Mouse (Mus musculus): ENCODE data around the gene Cks2. TPM values are rescaled to one million over a fixed set of nuclear protein-coding genes. Genes with fewer than 3 reads are reported as not detected.

Gene Cks2
- total RNA-seq, 4 experiments from 2014 or later, result 1.5 to 4.0 (median 3.0) TPM

DNA sequence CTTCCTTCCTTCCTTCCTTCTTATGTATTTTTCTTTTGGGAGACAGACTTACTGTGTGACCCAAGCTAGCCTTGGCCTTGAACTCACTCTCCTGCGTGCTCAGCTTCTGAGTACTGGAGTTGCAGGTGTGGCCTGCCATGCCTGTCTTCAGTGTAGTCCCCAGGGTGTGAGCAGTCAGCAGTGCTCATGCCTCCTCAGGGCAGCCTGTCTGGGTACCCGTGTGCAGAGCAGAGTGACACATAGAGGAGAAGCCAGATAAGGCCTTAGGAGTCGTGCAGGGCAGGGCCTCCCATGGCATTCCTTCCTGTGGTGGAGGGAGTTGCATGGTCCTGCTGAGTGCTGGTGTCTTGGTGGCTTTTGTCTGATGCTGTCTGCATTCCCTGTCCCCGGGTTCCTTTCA lies 34.3 kb downstream of the Cks2 start:
- DNase-seq (ENCODE audit: low spot score in 2 of 2), result no peak

DNA sequence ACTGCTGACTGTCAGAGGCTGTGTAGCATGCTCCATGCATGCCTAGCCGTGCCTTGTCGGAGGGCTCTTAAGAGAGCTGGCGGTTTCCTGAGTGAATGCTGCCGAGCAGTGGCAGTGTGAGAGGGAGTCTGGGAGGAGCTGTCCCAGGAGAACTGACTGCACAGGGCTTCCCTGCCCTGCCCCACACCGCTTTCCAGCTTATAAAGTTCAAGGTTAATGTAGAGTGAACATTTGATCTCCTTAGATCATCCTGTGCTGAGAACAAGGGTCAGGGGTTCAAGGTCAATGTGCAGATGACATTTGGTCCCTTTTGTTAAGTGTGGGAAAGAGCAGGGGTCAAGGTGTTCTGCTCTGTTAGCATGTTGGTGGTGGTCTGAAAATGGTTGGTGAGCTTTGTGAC lies 36.0 kb downstream of the Cks2 start:
- DNase-seq (ENCODE audit: low spot score in 2 of 2), result no peak

DNA sequence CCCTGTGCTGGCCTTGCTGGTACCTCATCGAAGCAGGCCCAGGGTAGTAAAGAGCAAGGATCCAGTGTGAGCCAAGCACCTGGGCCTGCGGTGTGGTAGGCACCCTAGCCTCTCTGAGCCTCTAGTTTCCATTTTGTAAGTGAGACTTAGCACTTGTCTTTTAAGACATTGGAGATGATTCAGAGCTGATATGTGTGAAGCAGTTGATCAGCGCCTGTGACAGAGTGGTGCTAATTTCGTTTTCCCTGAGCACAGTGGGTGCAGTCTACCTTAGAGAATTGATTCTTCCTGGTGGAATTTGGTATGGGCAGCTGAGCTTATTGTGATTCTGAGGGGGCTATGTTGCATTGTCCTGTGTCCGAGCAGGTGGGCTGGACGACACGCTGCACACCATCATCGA lies 36.6 kb downstream of the Cks2 start:
- DNase-seq (ENCODE audit: low spot score in 2 of 2), result no peak

DNA sequence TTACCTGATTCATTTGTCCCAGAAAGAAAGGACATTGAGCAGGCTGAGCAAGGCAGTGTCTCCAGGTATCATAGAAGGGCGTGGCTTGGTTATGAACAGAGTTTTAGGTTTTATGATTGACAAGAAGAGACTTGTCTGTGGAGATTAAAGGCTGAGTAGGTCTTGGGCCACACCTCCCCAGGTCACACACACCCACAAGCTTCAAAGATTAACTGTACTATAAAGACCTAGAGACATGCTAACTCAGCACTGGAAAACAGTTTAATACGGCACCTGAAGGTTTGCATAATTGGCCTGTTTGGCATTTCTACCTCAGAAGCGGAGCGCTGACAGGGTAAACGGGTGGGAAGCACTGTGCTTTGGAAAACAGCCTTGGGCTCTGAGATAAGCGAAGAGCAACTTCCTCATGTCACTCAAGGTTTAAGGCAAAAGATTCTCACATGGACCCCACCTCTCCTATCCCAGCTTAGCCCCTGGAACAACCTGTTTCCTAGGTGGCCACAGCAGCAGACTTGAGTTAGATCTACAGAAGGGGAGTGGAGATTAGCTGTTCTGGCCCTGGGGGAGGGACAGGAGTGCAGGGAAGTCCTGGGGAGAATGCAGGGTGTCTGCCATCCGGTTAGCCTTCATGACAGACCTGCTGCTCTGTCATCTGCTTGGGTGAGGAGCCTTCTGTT lies 40.4 kb downstream of the Cks2 start:
- DNase-seq (ENCODE audit: low spot score in 2 of 2), result no peak

DNA sequence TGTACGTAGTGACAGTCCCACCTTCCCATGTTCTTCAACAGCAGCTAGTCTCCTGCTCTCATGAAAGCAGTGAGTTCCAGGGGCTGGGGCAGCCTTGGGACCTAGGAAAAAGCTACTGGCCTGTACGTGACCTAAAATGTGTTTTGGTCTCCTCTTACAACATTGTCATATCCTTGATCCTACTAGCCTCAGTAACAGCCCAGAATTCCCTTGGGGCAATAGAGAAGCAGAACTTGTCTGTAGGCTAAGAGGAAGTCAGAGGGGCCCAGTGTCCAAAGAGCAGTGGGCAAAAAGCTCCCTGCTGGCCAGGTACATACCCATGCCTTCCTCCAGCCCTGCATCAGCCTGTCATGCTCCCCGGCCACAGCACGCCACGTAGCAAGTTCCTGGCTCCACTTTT lies 41.9 kb downstream of the Cks2 start:
- DNase-seq (ENCODE audit: low spot score in 2 of 2), result no peak

DNA sequence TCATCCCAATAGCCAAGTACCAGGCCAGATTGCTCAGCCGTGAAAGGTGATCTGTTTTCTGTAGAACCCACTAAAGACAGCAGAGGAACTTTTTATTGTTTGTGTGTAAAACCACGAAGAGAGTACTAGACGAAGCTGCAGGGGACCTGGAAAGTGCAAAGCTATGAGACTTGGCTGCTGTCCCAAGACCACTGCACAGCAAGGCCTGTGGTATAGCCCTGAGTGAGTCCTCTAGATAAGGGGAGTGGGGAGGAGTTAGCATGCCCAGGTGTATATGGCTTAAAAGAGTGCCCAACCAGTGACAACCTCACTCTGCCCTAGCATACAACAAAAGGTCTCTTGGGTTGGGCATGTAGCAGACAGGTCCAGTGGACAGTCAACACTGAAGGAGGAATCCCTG lies 43.7 kb downstream of the Cks2 start:
- no peak for DNase-seq (ENCODE audit: low spot score in 2 of 2)

DNA sequence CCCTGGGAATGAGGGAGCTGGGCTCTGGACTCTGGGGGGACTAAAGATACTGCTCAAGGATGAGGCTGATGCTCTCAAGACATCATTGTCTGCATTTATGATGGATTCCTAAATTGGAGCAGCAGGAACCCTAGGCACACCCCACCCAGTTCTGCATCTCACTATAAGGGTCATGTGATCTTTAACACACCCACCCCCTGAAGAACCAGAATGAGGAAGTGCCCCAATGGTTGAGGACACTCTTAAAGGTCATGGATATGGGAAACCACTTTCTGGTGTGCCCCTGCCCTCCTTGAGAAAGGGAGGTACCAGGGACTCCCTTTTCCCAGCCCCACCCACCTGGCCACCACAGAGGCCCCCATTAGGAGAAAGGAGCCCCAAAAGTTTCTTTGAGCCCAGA lies 51.4 kb downstream of the Cks2 start:
- no peak for DNase-seq (ENCODE audit: low spot score in 2 of 2)

DNA sequence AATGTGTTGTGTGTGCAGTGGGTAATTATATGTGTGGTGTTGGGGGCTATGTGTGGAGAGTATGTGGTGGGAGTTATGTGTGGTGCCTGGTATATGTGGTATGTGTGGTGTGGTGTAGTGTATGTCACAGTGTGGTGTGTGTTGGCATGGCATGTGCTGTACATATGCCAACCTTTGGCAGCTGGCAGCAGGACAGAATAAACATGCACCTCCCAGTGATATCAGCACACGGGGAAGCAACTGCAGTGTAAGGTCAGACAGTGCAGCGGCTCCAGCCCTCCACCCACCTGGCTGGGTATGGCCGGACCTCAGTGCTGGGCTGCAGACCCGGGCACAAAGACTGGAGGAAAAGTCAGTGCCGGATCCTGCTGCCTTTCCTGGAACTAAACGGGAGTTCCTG lies 52.4 kb downstream of the Cks2 start:
- DNase-seq (ENCODE audit: low spot score in 2 of 2), result no peak

DNA sequence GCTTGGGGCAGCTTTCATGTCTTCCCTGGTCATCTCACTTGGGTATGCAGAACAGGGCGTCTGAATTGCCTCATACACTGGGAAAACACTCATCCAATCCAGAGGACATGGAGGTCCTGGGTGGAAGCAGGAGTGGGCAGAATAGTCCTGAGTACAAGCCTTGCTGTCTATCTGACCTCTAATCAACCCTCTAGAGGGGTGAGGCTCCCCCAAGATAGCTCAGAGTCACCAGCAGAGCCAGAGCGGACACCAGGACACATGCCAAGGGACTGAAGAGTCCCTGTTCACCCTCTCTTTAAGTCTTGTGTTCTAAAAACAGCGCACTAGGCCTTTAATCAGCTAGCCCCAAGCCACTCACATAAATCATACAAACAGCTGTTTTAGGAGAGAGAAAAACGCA lies 52.9 kb downstream of the Cks2 start:
- DNase-seq (ENCODE audit: low spot score in 2 of 2), result no peak

DNA sequence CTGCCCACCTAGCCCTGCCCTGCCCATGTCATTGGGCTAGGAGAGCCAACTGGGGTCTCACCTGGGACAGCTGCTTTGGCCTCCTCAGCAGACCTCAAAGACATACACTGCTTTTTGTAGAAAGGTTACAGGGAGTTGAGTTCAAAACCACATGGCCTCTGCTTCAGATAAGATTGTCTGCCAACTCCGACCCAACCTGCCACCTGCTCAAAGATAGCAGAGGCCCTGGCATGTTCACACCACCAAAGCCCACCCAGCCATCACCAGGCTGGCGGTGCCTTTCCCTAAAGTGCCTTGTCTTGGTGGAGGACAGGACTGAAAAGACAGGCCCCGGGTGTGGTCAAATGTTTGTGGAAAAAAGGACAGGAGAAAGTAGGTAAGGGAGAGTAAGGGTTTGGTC lies 53.3 kb downstream of the Cks2 start:
- DNase-seq (ENCODE audit: low spot score in 2 of 2), result no peak

Other genes starting within 250 kb of the Cks2 start
- gene S1pr3, start 236.6 kb upstream of the Cks2 start, total RNA-seq (2022), result 1 to 10 TPM; 5.3 to 7.1 (median 6.3) TPM
- gene Shc3, start 75.8 kb upstream of the Cks2 start, total RNA-seq (2022), result 100 to 1,000 TPM; 153 to 205 (median 182) TPM
- gene Secisbp2, start 6.5 kb downstream of the Cks2 start, total RNA-seq (2022), result 10 to 100 TPM; 16.8 to 18.7 (median 17.9) TPM
- 10 to 100 TPM; 71.1 to 80.0 (median 75.5) TPM for gene Sema4d, start 148.5 kb downstream of the Cks2 start, total RNA-seq (2022)
- gene Gadd45g, start 201.4 kb downstream of the Cks2 start, total RNA-seq (2022), result 10 to 100 TPM; 10.3 to 22.3 (median 14.1) TPM